Mouse (Mus musculus) adrenal gland, postnatal 36 days (tissue): ENCODE results near the gene Scfd2. TPM values are rescaled to one million over a fixed set of nuclear protein-coding genes. Genes with fewer than 3 reads are reported as not detected.

Experiments used
- DNase-seq, 2 experiments: peaks; one replicate each; pipeline ENCODE4 v3.0.0; 2021; ENCODE audit warnings: mixed read lengths in 1 of 2
- total RNA-seq, 2 experiments: library from RNA; stranded (reverse); gene quantifications; 2 replicates each; pipeline ENCODE4 v1.2.3; 2021

Gene Scfd2
- total RNA-seq, 2 experiments from 2014 or later, result 17.8 to 22.9 TPM

- DNase-seq, result no peak
These were observed 74.8 kb downstream of the Scfd2 start for GRCm38 (mm10) chr5:74456759-74457158.

DNA sequence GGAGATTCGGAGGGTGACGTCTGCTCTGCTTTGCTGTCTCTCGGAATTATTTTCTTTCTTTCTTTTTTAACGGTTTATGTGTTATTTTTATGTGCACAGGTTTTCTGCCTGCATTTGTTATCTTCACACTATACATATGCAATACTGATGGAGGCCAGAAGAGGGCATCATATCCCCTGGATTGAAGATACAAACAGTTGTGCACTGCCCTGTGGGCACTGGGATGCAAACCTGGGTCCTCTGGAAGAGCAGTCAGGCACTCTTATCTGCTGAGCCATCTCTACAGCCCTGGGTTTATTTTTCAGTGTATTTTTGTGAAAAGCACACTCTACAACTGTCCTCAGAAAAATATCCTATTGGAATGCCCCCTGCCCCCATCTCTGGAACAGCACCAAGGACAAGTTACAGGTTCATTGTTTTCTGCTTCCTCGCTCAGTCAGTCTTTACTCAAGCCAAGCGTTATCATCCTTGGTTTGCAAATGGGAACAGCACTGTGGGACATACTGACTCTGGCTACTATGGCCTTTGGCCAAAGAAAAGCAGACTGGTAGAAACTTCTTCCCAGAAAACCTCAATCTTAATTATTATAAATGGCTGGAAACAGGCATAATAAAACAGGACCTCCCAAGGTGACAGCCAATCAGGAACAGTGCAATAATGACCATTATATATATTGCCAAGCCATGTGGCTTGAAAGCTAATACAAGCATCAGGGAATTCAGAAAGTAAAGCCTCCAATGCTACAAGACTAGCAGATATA is 75.9 kb downstream of the Scfd2 start:
- no peak for DNase-seq

DNA sequence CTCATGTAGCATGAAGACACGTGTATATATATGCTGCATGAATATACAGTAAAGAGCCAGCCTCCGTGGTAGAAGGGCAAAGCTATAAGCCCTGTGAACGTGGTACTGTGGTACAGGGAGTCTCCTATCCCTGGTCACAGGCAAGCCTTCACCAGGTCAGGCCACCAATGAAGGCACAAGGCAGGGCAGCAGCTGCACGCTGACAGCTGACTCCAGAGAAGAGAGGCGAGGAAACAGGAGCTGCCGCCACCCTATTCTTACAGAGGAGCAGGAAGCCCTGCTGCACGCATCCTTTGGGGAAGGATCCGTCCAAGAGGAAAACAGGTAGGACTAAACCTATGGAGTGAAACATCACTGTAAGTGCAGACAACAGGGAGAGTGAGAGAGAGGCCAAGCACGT is 76.5 kb downstream of the Scfd2 start:
- DNase-seq, result no peak

GRCm38 (mm10) chr5:74450977-74451376 is 80.6 kb downstream of the Scfd2 start:
- DNase-seq, result no peak

GRCm38 (mm10) chr5:74447517-74448334 is 83.8 kb downstream of the Scfd2 start:
- DNase-seq, result no peak

- no peak for DNase-seq
These were observed 85.7 kb downstream of the Scfd2 start for GRCm38 (mm10) chr5:74445861-74446260.

DNA sequence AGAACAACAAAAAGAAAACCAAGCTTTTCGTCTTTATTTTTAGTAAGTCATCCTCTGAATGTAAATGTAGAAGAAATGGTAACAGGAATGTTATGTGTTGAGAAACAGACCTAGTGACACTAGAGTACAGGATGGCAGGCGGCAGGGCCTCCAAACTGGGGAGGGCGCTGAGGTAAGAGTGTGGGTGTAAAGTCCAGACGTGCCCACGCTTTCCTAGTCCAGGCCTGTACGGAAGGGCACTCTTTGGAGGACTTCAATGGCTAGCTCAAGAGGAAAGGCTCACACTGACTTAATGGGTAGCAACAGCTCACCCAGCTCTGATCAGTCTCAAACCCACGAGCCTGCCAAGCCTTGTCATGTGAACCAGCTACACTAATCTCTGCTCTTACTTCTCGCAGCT is 93.2 kb downstream of the Scfd2 start:
- no peak for DNase-seq

- DNase-seq, result peak; percentile 74 to 79
These were observed 97.9 kb downstream of the Scfd2 start for GRCm38 (mm10) chr5:74433580-74434147.

GRCm38 (mm10) chr5:74432879-74433539 is 98.5 kb downstream of the Scfd2 start:
- DNase-seq, result no peak

- no peak for DNase-seq
These were observed 110.9 kb downstream of the Scfd2 start for GRCm38 (mm10) chr5:74420615-74421132.

GRCm38 (mm10) chr5:74412557-74412956 is 119.0 kb downstream of the Scfd2 start:
- no peak for DNase-seq

DNA sequence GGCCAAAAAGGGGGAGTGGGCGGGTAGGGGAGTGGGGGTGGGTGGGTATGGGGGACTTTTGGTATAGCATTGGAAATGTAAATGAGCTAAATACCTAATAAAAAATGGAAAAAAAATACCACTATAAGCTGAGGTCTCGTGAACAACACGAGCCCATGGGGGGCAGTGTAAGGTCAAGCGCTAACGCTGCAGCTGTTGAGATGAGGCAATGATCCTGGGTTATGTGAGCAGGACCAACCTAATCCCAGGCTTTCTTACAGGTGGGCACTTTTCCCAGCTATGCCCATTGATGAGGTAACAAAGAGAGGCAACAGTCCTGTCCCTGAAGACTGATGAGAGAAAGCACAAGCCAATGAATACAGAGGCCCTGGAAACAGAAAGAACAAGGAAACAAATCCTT is 126.7 kb downstream of the Scfd2 start:
- no peak for DNase-seq

DNA sequence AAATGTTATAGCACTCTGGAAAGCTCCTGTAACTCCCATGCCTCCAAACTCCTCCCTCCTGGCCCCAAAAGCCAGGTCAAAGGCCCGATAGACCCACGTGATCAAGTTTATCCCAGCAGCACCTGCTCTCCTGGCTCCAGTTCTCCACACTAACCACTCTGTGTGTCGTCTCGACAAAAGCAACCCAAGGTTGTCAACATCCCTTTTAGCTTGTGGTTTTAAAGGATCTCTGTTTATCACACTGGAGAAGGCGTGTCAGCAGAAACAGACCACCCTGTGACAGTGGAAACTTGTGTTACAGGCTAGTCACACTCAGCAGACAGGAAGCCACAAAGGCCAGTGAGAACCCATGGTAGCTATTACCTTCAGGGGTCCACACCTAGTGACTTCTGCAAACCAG is 127.5 kb downstream of the Scfd2 start:
- peak in 1 of 2 experiments; percentile 11 for DNase-seq

GRCm38 (mm10) chr5:74402626-74403025 is 128.9 kb downstream of the Scfd2 start:
- no peak for DNase-seq

GRCm38 (mm10) chr5:74391806-74392205 is 139.8 kb downstream of the Scfd2 start:
- DNase-seq, result no peak

DNA sequence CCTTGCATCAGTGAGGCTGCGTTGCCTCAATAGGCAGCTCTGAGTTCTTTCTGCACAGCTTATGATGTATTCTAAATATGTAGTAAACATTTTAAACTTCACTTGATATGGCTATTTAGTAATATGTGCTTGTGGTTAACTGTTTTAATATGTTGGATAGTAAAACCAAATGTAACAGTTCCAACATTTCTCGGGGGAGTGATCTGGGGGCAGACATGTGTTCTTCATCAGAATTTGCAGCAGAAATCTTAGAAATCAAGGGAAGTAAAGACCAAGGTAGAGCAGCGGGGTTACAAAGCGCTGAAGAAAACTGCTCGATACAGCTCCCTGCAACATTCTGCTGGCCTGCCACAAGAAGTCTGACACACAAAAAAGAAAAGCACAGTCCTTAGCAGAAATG is 140.2 kb downstream of the Scfd2 start:
- DNase-seq, result no peak

DNA sequence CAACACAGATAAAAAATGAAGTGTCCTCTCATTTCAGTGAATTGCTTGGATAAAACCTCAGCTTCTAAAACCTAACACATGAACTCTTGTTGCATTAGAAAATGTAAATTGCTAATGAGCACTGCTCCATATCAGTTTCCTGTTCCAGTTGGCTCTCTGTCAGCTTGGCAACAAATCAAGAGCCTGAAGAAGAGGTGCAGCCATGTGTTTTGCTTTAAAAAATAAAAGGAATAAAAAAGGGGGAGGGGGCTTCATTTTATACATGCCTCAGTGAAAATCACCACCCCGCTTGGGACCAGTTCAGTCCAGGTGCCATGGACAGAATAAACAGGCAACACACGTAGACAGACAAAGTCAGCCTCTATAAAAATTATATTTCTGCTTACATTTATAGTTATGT is 142.7 kb downstream of the Scfd2 start:
- no peak for DNase-seq

GRCm38 (mm10) chr5:74388101-74388500 is 143.5 kb downstream of the Scfd2 start:
- no peak for DNase-seq

GRCm38 (mm10) chr5:74387143-74387886 is 144.2 kb downstream of the Scfd2 start:
- DNase-seq, result no peak

- no peak for DNase-seq
These were observed 151.5 kb downstream of the Scfd2 start for GRCm38 (mm10) chr5:74380045-74380444.

DNA sequence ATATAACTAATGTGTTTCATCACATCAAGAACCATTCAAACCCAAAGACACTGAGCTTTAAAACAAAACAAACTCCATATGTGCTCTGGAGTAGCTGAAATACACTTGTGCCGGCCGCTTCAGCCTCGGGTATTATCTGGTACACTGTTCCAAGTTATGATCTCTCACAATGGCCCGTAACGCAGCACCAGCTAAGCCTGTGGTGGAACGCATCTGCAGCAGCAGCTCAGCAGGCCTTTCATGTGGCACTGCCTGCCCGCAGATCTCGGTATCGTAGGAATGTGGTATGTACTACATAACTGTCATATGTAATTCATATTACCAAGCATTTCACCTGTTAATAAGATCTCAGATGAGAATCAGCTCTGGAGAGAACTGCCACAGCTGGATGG is 164.9 kb downstream of the Scfd2 start:
- no peak for DNase-seq
